Mouse (Mus musculus): Measurements from ENCODE around the gene Slc5a5. TPM values are rescaled to one million over a fixed set of nuclear protein-coding genes. Genes with fewer than 3 reads are reported as not detected.

Gene Slc5a5
- polyA plus RNA-seq, 1 experiment = not detected

DNA sequence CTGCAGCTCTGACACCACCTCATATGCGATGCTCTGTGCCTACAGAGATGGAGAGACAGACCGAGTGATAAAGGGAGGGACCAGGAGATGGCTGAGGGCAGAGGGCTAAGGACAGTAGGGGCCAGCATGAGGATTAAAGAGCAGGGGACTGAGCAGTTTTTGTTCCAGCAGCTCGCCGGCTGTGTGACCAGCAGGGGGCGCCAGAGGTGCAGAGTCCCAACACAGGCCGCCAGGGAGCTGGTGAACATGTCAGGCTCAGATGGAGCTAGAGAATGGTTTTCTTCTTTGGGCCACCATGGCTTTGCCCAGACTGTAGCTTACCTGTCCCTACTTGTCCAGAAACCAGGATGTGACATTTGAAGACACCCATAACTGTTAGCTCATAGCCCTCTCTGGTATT lies 48.0 kb downstream of the Slc5a5 start:
- 6% methylated on average over 6 of the region's 6 CpGs for WGBS

DNA sequence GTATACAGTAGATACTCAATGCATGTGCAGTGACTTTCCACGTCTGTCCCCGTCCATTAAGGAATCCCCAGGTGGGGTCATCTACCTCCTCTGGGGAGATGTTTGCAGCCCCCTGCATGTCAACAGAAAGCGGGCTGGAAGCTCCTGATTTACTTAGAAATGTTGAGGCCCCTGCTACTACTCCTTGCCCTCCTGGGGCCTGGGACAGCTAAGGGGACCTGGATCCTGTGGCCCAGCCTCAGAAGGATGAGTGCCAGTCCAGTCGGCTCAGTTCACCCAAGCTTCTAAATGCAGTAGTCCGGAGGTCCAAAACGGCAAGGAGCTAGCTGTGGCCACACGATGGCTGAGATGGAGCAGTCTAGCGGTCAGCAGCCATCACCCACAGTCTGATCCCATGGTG lies 48.6 kb downstream of the Slc5a5 start:
- no peak for TF ChIP-seq POLR2A (IDR thresholded peaks at IDR 0.05; ENCODE audit: insufficient read depth, low read depth, low read length)
- TF ChIP-seq CTCF (IDR thresholded peaks at IDR 0.05; ENCODE audit: insufficient read depth, low read depth, low read length) = no peak
- 86% methylated on average over 8 of the region's 8 CpGs for WGBS
- H3K4me3 ChIP-seq (ENCODE audit: insufficient read depth, low read depth, low read length) = no peak overlapping the region
- no peak overlapping the region for H3K27ac ChIP-seq (ENCODE audit: insufficient read depth, low read depth, low read length)
- 0 out of 2 replicates have a peak, but pooled peaks cover 2% of the 10 kb centered on the region for H3K4me1 ChIP-seq (ENCODE audit: control insufficient read depth, insufficient read depth, low read length)

More for the DNA sequence above, 48.0 kb downstream of the Slc5a5 start:
- no peak overlapping the region for H3K27ac ChIP-seq (ENCODE audit: insufficient read depth, low read depth, low read length)
- 0 out of 2 replicates have a peak, but pooled peaks cover 2% of the 10 kb centered on the region for H3K4me1 ChIP-seq (ENCODE audit: control insufficient read depth, insufficient read depth, low read length)
- H3K4me3 ChIP-seq (ENCODE audit: insufficient read depth, low read depth, low read length) = no peak overlapping the region
- TF ChIP-seq POLR2A (IDR thresholded peaks at IDR 0.05; ENCODE audit: insufficient read depth, low read depth, low read length) (no peak), CTCF (IDR thresholded peaks at IDR 0.05; ENCODE audit: insufficient read depth, low read depth, low read length) (peak; percentile 94)

DNA sequence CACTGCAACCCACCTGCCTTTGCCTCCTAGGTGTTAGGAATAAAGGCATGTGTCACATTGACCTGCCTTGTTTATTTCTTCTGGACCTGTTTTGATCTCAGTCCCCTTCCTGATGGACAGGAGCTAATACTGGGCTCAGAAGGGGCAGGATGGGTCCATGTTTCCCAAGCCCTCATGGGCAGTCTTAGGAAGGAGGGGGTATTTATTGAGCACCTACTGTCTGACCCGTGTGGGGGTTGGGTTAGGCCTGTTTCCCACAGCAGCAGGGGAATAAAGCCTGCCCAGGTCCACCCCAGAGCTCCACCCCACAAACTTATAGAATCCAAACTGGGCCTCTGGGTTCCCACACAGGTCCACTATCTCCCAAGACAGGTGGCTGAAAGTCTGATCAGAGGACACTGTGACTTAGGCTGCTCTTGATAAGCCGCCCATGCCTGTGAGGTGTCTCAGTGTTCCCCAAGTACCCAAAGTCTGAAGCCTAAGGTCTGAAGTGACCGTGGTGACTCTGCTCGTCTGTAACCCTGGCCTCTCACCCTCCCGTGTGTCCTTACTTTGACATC lies 49.3 kb downstream of the Slc5a5 start:
- WGBS = 83% methylated on average over 5 of the region's 5 CpGs
- Histone ChIP-seq H3K4me3 (ENCODE audit: insufficient read depth, low read depth, low read length) (no peak overlapping the region), H3K27ac (ENCODE audit: insufficient read depth, low read depth, low read length) (no peak overlapping the region), H3K4me1 (ENCODE audit: control insufficient read depth, insufficient read depth, low read length) (peaks cover 6% of the 10 kb centered on the region)
- TF ChIP-seq POLR2A (IDR thresholded peaks at IDR 0.05; ENCODE audit: insufficient read depth, low read depth, low read length) (no peak), CTCF (IDR thresholded peaks at IDR 0.05; ENCODE audit: insufficient read depth, low read depth, low read length) (no peak)

DNA sequence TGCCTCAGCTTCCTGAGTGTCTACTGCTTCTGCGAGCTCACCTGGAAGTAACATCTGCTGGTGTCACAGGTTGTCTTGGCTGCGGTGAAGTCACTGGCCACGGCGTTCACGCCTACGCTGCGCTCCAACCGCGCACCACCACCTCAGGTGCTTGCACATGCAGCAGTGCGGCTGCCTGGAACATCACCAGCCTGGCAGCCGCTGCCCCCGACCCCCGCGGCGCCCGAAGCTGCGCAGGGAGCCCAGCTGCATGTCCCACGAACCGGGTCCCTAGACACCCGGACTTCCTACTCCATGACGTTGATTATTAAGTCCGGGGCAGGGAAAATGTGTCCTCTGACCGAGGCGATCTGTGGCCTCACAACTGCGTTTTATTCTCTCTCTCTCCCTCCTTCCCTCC lies 50.1 kb downstream of the Slc5a5 start:
- no peak overlapping the region for H3K27ac ChIP-seq (ENCODE audit: insufficient read depth, low read depth, low read length)
- TF ChIP-seq CTCF (IDR thresholded peaks at IDR 0.05; ENCODE audit: insufficient read depth, low read depth, low read length) (no peak), POLR2A (IDR thresholded peaks at IDR 0.05; ENCODE audit: insufficient read depth, low read depth, low read length) (no peak)
- 69% methylated on average over 25 of the region's 25 CpGs for WGBS
- peaks cover 6% of the 10 kb centered on the region for H3K4me1 ChIP-seq (ENCODE audit: control insufficient read depth, insufficient read depth, low read length)
- H3K4me3 ChIP-seq (ENCODE audit: insufficient read depth, low read depth, low read length) = no peak overlapping the region

DNA sequence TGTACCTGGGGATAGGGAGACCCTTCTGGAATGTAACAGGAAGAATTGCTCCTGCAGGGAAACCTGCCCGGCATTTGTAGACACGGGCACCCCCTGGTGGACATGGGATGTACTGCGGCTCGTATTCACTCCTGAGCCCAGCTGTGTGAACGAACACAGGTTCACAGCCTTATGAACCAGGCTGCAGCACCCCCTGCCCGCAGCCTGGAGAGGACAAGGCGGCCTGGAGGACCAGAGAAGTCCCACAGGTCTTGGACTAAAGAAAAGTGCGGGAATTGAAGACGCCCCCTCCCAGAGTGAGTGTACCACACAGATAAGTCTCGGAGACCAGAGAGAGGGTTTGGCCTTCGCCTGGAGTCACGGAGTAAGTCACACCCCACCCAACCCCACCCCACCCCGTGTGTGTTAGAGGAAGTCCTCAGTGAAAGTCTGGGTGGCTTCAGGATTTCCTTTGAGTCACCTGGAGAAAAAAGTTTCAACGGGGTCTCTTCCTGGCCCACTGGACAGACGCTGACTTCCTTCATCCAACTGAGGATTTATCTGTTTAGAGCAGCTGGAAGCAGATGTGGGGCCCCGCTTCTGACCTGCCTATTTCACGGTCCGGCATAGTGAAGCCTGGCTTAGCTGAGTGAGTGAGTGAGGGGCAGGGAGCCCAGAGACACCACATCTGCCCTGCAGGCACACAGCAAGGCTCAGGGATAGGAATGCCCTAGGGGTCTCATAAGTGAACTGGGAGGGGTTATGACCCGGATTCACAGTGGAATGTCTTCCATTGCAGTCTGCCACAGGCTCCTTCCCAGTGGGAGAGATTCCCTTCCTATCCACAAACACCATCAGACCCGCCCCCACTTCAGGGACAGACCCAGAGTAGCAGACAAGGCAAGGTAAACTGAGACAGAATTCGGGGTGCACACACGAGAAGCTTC lies 51.1 kb downstream of the Slc5a5 start:
- Histone ChIP-seq H3K27ac (ENCODE audit: insufficient read depth, low read depth, low read length) (no peak overlapping the region), H3K4me1 (ENCODE audit: control insufficient read depth, insufficient read depth, low read length) (peaks cover 6% of the 10 kb centered on the region), H3K4me3 (ENCODE audit: insufficient read depth, low read depth, low read length) (no peak overlapping the region)
- 42% methylated on average over 22 of the region's 22 CpGs for WGBS
- TF ChIP-seq POLR2A (IDR thresholded peaks at IDR 0.05; ENCODE audit: insufficient read depth, low read depth, low read length) (no peak), CTCF (IDR thresholded peaks at IDR 0.05; ENCODE audit: insufficient read depth, low read depth, low read length) (peak; percentile 88)

DNA sequence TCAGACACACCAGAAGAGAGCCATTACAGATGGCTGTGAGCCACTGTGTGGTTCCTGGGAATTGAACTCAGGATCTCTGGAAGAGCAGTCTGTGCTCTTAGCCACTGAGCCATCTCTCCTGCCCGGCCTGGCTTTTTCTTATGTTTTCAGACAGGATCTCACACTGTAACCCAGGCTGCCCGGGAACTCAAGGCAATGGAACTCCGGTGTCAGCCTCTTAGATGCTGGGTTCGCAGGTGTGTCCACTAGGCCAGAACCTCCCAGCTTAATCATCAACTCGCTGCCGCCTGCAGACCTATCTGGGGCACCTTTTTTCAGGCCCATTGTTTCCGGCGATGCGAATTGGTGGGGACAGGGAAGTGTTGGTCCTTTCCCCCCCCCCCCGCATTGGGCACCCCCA lies 52.0 kb downstream of the Slc5a5 start:
- H3K27ac ChIP-seq (ENCODE audit: insufficient read depth, low read depth, low read length) = no peak overlapping the region
- WGBS = 52% methylated on average over 10 of the region's 10 CpGs
- TF ChIP-seq CTCF (IDR thresholded peaks at IDR 0.05; ENCODE audit: insufficient read depth, low read depth, low read length) (no peak), POLR2A (IDR thresholded peaks at IDR 0.05; ENCODE audit: insufficient read depth, low read depth, low read length) (no peak)
- no peak overlapping the region for H3K4me3 ChIP-seq (ENCODE audit: insufficient read depth, low read depth, low read length)
- peaks cover 6% of the 10 kb centered on the region for H3K4me1 ChIP-seq (ENCODE audit: control insufficient read depth, insufficient read depth, low read length)

DNA sequence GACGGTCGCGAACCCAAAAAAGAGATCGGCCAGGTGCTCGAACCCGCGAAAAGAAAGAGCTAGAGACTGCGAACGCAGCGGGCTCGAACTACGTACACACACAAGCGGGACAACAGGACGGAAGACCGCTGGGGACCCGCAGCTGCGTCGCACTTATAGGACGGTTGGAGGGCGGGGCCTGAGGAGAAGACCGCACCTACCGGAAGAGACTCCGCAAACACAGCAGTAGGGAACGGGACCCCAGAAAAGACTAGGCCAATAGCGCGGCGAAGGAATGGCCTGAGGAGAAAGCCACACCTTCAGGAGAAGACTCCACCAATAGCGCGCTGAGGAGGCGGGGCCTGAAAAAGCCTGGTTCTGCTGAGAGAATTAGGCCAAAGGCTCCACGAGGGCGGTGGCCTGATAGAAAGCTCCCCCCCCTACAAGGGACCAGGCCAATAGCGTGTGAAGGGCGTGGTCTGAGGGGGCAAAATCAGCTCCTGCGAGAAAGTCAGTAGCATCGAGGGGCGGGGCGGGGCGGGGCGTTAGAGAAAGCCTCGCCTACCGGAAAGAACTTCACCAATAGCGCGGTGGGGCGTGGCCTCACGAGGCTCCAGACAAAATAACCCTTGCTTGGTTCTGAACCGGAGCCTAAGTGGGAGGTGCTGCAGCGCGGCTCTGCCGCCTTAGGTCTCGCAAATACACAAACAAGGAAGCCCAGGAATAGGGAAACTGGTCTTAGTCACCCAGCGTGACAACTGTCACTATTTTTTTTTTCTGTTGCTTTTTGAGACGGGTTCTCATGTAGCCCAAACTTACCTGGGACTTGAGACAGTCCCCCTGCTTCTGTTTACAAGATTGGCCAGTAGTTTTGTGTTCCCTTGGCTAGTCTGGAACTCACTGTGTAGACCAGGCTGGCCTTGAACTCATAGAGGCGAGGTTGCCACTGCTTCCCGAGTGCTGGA lies 52.9 kb downstream of the Slc5a5 start, which contains the start of gene Arrdc2:
Arrdc2 (minus strand) TSS at position 313 of the 944 bp plus-strand sequence.
- Histone ChIP-seq H3K27ac (ENCODE audit: insufficient read depth, low read depth, low read length) (peak within 1 kb of the TSS; percentile 86), H3K4me1 (ENCODE audit: control insufficient read depth, insufficient read depth, low read length) (peaks cover 6% of the 10 kb centered on the region), H3K4me3 (ENCODE audit: insufficient read depth, low read depth, low read length) (peak within 1 kb of the TSS; percentile 69)
- TF ChIP-seq CTCF (IDR thresholded peaks at IDR 0.05; ENCODE audit: insufficient read depth, low read depth, low read length) (no peak), POLR2A (IDR thresholded peaks at IDR 0.05; ENCODE audit: insufficient read depth, low read depth, low read length) (peak; percentile 90)
- WGBS = 3% methylated on average over 55 of the region's 55 CpGs

DNA sequence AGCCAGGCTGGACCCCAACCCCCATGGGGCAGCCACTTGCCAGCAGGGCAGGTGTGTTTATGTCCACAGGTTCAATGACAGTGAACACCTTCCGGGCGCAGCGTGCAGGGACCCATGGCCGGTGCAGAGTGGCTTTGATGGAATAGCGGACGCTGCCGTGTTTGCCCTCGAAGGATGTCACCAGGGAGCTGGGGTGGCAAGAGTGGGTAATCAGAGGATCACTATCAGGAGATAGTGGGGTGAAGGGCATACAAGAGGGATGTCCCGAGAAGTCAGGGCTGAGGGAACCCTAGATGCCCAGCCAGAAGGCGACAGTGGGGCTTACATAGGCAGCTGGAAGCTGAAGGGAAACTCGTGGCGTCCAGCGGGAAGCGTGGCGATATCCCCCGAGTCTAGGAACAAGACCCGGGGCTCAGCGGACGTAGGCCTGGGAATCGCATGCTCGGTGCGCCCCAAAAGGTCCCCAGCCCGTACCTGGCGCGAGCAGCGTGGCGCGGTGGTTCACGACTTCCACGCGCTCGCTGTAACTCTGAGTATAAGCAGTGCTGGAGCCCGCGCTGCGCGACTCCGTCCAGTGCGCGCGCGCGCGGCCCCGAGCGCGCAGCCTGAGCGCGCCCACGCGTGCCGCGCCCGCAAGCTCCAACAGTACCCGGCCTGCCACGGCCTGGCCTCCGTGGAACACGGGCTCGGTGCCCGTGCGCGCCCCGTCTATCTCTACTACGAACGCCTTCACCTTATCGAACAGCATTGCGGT lies 53.7 kb downstream of the Slc5a5 start:
- peak overlapping the region; percentile 69 for H3K4me3 ChIP-seq (ENCODE audit: insufficient read depth, low read depth, low read length)
- WGBS = 2% methylated on average over 66 of the region's 66 CpGs
- H3K4me1 ChIP-seq (ENCODE audit: control insufficient read depth, insufficient read depth, low read length) = peaks cover 6% of the 10 kb centered on the region
- TF ChIP-seq POLR2A (IDR thresholded peaks at IDR 0.05; ENCODE audit: insufficient read depth, low read depth, low read length) (no peak), CTCF (IDR thresholded peaks at IDR 0.05; ENCODE audit: insufficient read depth, low read depth, low read length) (no peak)
- H3K27ac ChIP-seq (ENCODE audit: insufficient read depth, low read depth, low read length) = peak overlapping the region; percentile 86

Measured in olfactory bulb, adult 2 months (tissue).